Mouse (Mus musculus): ENCODE results near the gene Wwp2. TPM values are rescaled to one million over a fixed set of nuclear protein-coding genes. Genes with fewer than 3 reads are reported as not detected.
"Not testable (repeated sequence)": the region's sequence is repeated elsewhere in the genome, so short reads cannot be mapped to it uniquely, and the experiment has no call there.

The Wwp2 gene
- total RNA-seq, 2 experiments from 2014 or later, result 33.3 to 53.2 TPM

GRCm38 (mm10) chr8:107466642-107467041 is 30.5 kb downstream of the Wwp2 start:
- ATAC-seq (replicated peaks; ENCODE audit: low FRiP score, low TSS enrichment, poor library complexity, severe bottlenecking), result peak; percentile 75

GRCm38 (mm10) chr8:107468811-107469302 is 32.7 kb downstream of the Wwp2 start:
- no peak for ATAC-seq (replicated peaks; ENCODE audit: low FRiP score, low TSS enrichment, poor library complexity, severe bottlenecking)

DNA sequence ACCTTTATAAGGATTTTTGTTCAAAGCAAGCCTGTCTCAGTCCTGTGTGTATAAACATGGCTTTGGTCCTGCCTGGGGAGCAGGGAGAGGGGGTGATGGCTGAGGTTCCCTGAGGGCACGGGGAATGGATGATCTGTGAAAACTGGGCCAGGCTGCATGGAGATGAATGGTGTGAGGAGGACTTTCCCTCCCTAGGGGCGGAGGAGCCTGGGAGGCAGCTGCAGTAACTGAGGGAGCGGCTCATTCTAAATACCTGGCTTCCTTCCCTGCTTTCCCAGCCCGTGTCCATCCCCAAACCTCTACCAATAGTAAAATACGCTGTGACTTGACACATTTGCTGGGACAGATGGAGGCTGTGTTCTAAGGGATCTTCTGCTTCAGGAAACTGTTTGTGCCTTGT is 34.1 kb downstream of the Wwp2 start:
- ATAC-seq (replicated peaks; ENCODE audit: low FRiP score, low TSS enrichment, poor library complexity, severe bottlenecking), result no peak

GRCm38 (mm10) chr8:107472403-107473100 is 36.4 kb downstream of the Wwp2 start:
- ATAC-seq (replicated peaks; ENCODE audit: low FRiP score, low TSS enrichment, poor library complexity, severe bottlenecking), result no peak

- peak; percentile 66 for ATAC-seq (replicated peaks; ENCODE audit: low FRiP score, low TSS enrichment, poor library complexity, severe bottlenecking)
These were observed 37.2 kb downstream of the Wwp2 start for GRCm38 (mm10) chr8:107473369-107473768.

DNA sequence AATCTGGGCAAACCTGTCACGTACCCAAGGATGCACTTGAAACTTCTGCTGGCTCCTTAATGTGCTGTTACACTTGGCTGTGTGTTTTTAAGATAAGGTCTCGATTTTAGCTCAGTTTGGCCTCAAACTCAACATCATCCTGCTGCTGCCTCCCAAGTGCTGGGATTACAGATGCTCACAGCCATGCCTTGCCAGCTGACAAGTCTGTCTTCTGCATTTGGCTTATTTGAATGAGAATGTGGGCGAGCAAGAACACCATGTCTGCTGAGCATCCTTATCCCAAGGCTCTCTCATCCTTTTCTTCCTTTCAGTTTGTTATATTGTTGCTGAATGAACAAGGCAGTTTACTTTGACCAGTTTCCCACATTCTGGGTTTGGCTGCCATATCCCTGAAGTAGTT is 39.4 kb downstream of the Wwp2 start:
- ATAC-seq (replicated peaks; ENCODE audit: low FRiP score, low TSS enrichment, poor library complexity, severe bottlenecking), result no peak

DNA sequence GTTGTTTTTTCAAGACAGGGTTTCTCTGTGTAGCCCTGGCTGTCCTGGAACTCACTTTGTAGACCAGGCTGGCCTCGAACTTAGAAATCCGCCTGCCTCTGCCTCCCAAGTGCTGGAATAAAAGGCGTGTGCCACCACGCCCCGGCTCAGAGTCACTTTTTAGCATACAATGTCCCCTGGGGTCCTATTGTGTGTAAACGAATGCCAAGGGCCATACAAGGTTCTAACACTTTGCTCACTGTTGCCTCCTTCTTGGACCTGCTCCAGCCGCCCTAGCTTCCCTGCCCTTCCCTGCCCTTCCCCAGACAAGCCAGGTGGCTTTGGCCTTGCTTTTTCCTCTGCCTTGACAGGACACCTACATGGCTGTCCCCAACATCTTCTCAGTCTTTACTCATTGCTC is 40.6 kb downstream of the Wwp2 start:
- ATAC-seq (replicated peaks; ENCODE audit: low FRiP score, low TSS enrichment, poor library complexity, severe bottlenecking), result not testable (repeated sequence)

DNA sequence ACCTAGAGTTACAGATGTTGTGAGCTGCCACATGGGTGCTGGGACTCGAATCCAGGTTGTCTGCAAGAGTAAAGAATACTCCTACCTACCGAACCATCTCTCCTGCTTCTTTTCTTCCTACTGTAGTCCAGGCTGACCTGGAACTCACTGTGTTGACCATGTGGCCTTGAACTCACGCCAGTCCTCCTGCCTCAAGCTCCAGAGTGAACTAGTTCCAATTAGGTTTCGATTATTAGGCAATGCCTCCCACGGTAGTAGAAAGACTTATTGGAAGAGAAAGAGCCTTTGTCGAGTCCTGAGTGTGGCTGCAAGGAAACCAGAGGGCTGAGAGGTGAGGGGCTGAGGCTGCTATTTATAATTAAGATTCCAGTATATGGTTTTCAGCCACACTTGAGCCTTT is 42.6 kb downstream of the Wwp2 start:
- no peak for ATAC-seq (replicated peaks; ENCODE audit: low FRiP score, low TSS enrichment, poor library complexity, severe bottlenecking)

GRCm38 (mm10) chr8:107480436-107480835 is 44.3 kb downstream of the Wwp2 start:
- ATAC-seq (replicated peaks; ENCODE audit: low FRiP score, low TSS enrichment, poor library complexity, severe bottlenecking), result no peak

DNA sequence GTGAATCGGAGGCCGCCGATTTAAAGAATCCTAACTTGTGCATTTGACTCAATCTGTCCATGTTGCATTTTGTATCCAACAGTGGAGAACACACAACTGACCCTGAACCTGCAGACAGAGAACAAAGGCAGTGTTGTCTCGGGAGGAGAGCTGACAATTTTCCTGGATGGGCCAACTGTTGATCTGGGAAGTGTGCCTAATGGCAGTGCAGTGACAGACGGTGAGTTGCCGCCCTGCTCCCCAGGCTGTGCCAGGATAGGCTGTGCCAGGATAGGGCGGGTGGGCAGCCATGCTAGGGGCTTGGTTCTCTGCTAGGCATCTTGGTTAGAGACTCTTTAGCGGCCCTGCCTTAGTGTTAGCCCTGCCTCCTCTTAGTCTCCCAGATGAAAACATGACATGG is 47.1 kb downstream of the Wwp2 start:
- no peak for ATAC-seq (replicated peaks; ENCODE audit: low FRiP score, low TSS enrichment, poor library complexity, severe bottlenecking)

GRCm38 (mm10) chr8:107484956-107485355 is 48.8 kb downstream of the Wwp2 start:
- ATAC-seq (replicated peaks; ENCODE audit: low FRiP score, low TSS enrichment, poor library complexity, severe bottlenecking), result peak; percentile 50

GRCm38 (mm10) chr8:107488551-107488950 is 52.4 kb downstream of the Wwp2 start:
- ATAC-seq (replicated peaks; ENCODE audit: low FRiP score, low TSS enrichment, poor library complexity, severe bottlenecking), result no peak

DNA sequence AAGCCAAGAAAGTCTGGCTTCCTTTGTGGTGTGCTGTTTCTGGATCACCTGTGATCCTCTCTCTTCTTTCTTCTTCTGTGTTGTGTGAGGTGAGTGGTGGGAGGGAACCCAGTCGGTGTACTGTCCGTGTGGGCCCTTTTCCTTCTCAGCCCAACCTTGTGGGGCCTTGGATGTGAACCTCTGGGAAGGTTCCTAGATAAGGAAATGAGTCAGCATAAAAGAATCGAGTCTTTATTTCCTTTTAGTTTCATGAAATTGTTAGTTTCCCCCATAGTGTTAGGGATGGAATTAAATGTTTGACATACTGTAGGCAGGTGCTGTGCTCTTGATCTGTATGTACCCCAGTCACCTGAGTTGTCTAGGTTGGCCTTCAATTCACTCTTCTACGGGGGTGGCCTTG is 52.9 kb downstream of the Wwp2 start:
- 0 out of 2 replicates have a peak, but pooled peaks have one; percentile 9 for ATAC-seq (replicated peaks; ENCODE audit: low FRiP score, low TSS enrichment, poor library complexity, severe bottlenecking)

DNA sequence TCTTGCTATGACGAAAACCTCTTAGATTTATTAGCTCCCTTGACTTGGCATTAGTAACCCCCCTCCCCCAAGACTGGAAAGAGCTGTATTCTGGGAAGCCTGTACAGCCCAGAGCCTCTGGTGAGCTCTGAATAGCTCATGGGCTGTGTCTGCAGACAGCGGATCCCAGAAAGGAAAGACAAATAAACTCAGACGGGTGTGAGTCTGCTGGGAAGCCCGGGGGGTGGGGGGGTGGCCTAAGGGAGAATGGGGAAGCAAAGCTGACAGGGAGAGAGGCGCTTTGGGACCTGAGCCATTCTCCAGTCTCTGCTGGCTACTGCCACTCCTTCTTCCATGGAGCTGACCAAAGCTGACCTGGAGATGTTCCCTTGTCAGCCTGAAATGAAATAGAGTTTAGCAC is 53.8 kb downstream of the Wwp2 start:
- ATAC-seq (replicated peaks; ENCODE audit: low FRiP score, low TSS enrichment, poor library complexity, severe bottlenecking), result no peak

GRCm38 (mm10) chr8:107490649-107491048 is 54.5 kb downstream of the Wwp2 start:
- no peak for ATAC-seq (replicated peaks; ENCODE audit: low FRiP score, low TSS enrichment, poor library complexity, severe bottlenecking)

GRCm38 (mm10) chr8:107491212-107491611 is 55.0 kb downstream of the Wwp2 start:
- no peak for ATAC-seq (replicated peaks; ENCODE audit: low FRiP score, low TSS enrichment, poor library complexity, severe bottlenecking)

- ATAC-seq (replicated peaks; ENCODE audit: low FRiP score, low TSS enrichment, poor library complexity, severe bottlenecking), result no peak
These were observed 55.7 kb downstream of the Wwp2 start for GRCm38 (mm10) chr8:107491831-107492230.

DNA sequence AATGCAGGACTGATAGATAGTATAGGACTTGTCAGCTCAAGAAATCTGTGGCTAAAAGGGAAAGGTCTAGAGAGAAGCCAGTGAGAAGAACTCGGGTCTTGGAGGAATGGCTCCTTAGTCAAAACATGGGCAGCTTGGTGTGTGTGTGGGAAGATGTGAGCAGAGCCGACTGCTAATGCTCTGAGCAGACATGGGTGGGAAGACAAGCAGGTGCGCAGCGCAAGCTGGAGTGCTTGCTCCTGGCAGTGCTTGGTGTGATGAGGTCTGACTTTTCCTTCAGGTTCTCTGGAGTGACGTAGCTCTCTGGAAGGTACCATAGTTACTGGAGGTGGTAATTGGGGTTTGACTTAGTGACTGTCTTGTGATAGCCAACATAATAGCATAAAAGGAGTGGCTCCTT is 56.6 kb downstream of the Wwp2 start:
- ATAC-seq (replicated peaks; ENCODE audit: low FRiP score, low TSS enrichment, poor library complexity, severe bottlenecking), result no peak

GRCm38 (mm10) chr8:107495425-107495824 is 59.3 kb downstream of the Wwp2 start:
- ATAC-seq (replicated peaks; ENCODE audit: low FRiP score, low TSS enrichment, poor library complexity, severe bottlenecking), result no peak

DNA sequence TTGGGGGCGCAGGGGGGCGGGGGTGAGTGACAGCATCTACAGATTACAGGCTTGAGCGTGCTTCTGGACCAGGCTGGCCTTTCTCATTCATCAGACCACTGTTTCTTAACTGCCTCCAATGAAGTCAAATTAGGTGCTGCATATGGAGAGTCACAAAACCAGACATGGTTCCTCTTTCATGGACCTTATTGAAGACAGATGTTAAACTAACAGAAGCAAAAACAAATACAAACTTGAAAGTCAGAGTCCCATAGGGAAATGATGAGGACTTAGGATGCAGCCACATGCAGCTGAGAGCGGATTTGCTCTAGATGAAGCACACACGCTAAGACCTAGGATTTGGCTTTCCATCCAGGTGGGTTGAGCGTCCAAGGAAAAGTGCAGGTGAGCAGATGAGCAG is 61.5 kb downstream of the Wwp2 start:
- ATAC-seq (replicated peaks; ENCODE audit: low FRiP score, low TSS enrichment, poor library complexity, severe bottlenecking), result no peak

DNA sequence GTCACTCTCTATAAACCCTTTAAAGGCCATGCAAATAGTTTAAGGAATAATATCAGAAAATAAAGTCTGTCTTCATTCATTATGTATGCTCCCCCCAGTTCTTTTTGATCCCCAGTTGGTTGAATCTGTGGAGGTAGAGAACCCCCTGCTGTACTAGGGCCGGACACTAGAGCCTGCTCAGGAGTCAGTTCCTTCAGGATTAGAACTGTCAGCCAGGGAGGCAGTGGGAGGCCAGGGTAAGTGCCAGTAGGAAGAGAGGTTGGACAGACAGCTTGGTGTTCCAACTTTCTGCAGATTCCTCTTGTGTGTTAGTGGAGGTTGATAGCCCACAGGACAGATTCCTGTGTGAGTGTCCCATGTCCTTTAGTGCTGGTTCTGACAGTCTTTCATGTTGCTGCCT is 62.2 kb downstream of the Wwp2 start:
- ATAC-seq (replicated peaks; ENCODE audit: low FRiP score, low TSS enrichment, poor library complexity, severe bottlenecking), result no peak

DNA sequence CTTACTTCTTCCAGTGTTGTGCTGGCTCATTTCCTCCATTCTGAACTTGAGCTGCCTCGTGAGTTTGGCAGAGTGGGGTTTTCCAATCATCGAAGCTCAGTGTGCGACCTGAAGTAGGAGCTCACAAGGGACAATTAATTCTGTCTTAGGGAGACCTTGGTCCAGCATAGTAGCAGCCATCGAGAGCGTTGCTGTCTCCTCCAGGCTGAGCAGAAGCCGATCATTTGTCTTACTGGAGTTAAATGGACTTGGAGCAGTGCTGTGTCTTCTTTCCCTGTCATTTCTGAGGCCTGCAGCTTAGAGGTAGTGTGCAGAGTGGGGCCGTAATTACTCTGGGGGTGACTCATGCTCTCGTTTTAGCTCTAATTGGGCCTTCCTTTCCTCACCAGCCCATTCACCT is 62.6 kb downstream of the Wwp2 start:
- ATAC-seq (replicated peaks; ENCODE audit: low FRiP score, low TSS enrichment, poor library complexity, severe bottlenecking), result no peak
